Mouse (Mus musculus) spleen, adult 2 months (tissue): ENCODE results near the gene Bcam. TPM values are rescaled to one million over a fixed set of nuclear protein-coding genes. Genes with fewer than 3 reads are reported as not detected.

Source experiments
- DNase-seq, 2 experiments: peaks; one replicate each; pipeline versions ENCODE4 v3.0.0 to v3.0.0-alpha.2; 2012 to 2021; ENCODE audit warnings: low spot score in 2 of 2, low read depth in 1 of 2
- H3K27ac ChIP-seq: fragments of 200-500 bp; 2 replicates; pipeline ENCODE4 v1.5.1; 2012; ENCODE audit warnings: low read length, inconsistent platforms; ENCODE audit not compliant: insufficient read depth
- H3K27me3 ChIP-seq: fragments of 200-500 bp; 2 replicates; pipeline ENCODE4 v1.6.1; 2012; ENCODE audit warnings: mild to moderate bottlenecking, moderate library complexity, low read length, inconsistent platforms; ENCODE audit not compliant: control insufficient read depth, insufficient read depth
- H3K36me3 ChIP-seq: fragments of 200-500 bp; 2 replicates; pipeline ENCODE4 v1.6.1; 2012; ENCODE audit warnings: mild to moderate bottlenecking, low read length, inconsistent platforms; ENCODE audit not compliant: control insufficient read depth, insufficient read depth
- H3K4me1 ChIP-seq: fragments of 200-500 bp; 2 replicates; pipeline ENCODE4 v1.6.1; 2011; ENCODE audit warnings: inconsistent platforms; ENCODE audit not compliant: control insufficient read depth, insufficient read depth, insufficient read length
- H3K4me3 ChIP-seq: fragments of 200-500 bp; 2 replicates; pipeline ENCODE4 v1.5.1; 2011; ENCODE audit warnings: mild to moderate bottlenecking, inconsistent platforms; ENCODE audit not compliant: insufficient read depth, insufficient read length; ENCODE audit errors: extremely low read depth
- CTCF ChIP-seq: fragments of 200-500 bp; IDR thresholded peaks from 2 replicates; pipeline ENCODE4 v1.5.1; 2011; ENCODE audit warnings: mild to moderate bottlenecking, inconsistent platforms; ENCODE audit not compliant: insufficient read depth, insufficient read length, insufficient replicate concordance; ENCODE audit errors: extremely low read depth
- POLR2A ChIP-seq: fragments of 200-500 bp; IDR thresholded peaks from 2 replicates; pipeline ENCODE4 v1.6.1; 2011; ENCODE audit warnings: low read depth, low read length, inconsistent platforms
- WGBS: fragments of 180-500 bp; shearing (Covaris S2); methylation state at CpG from one replicate; pipeline ENCODE4 v1.1.7; 2018; 5-methylcytosine and 5-hydroxymethylcytosine counted together
- polyA plus RNA-seq: library from polyadenylated mRNA; depleted of rRNA; stranded (reverse); fragments of >200 nt; gene quantifications from 2 replicates; pipeline ENCODE4 v1.2.3, GENCODE M21; 2012

Bcam gene
- polyA plus RNA-seq, 1 experiment: 30.1 TPM

- TF ChIP-seq POLR2A: no peak
- no peak for TF ChIP-seq CTCF
- DNase-seq: no peak
- Histone ChIP-seq H3K4me1 (peaks cover 7% of the 10 kb centered on the region), H3K27me3 (no peaks in the 10 kb centered on the region), H3K36me3 (no peaks in the 10 kb centered on the region), H3K4me3 (no peak overlapping the region), H3K27ac (no peak overlapping the region)
- WGBS: 25% methylated on average over 12 of the region's 12 CpGs
These were observed 15.2 kb upstream of the Bcam start for GRCm38 (mm10) chr7:19785874-19786458.

GRCm38 (mm10) chr7:19784764-19785535 lies 14.1 kb upstream of the Bcam start:
- Histone ChIP-seq H3K4me3 (no peak overlapping the region), H3K4me1 (peaks cover 4% of the 10 kb centered on the region), H3K36me3 (no peaks in the 10 kb centered on the region), H3K27ac (no peak overlapping the region), H3K27me3 (no peaks in the 10 kb centered on the region)
- 61% methylated on average over 11 of the region's 11 CpGs for WGBS
- no peak for DNase-seq
- TF ChIP-seq CTCF (peak; percentile 45; the same call in 1 of the 2 replicates), POLR2A (no peak)

GRCm38 (mm10) chr7:19783630-19784029 lies 12.8 kb upstream of the Bcam start:
- WGBS: 77% methylated on average over 8 of the region's 8 CpGs
- H3K4me3 ChIP-seq: no peak overlapping the region
- TF ChIP-seq CTCF: no peak
- H3K27ac ChIP-seq: no peak overlapping the region
- no peaks in the 10 kb centered on the region for H3K36me3 ChIP-seq
- no peaks in the 10 kb centered on the region for H3K4me1 ChIP-seq
- H3K27me3 ChIP-seq: no peaks in the 10 kb centered on the region
- DNase-seq: no peak

GRCm38 (mm10) chr7:19782645-19783044 lies 11.8 kb upstream of the Bcam start:
- Histone ChIP-seq H3K4me3 (no peak overlapping the region), H3K4me1 (no peaks in the 10 kb centered on the region), H3K27ac (no peak overlapping the region), H3K27me3 (no peaks in the 10 kb centered on the region), H3K36me3 (no peaks in the 10 kb centered on the region)
- no peak for DNase-seq
- TF ChIP-seq POLR2A (no peak), CTCF (no peak)
- WGBS: 92% methylated on average over 4 of the region's 4 CpGs

- DNase-seq: no peak
- Histone ChIP-seq H3K36me3 (no peaks in the 10 kb centered on the region), H3K27me3 (no peaks in the 10 kb centered on the region), H3K4me1 (no peaks in the 10 kb centered on the region), H3K4me3 (no peak overlapping the region), H3K27ac (no peak overlapping the region)
- TF ChIP-seq CTCF: no peak
- 83% methylated on average over 7 of the region's 7 CpGs for WGBS
These were observed 10.9 kb upstream of the Bcam start for GRCm38 (mm10) chr7:19781741-19782140.

GRCm38 (mm10) chr7:19779903-19780302 lies 9.1 kb upstream of the Bcam start:
- no peak for DNase-seq
- H3K36me3 ChIP-seq: no peaks in the 10 kb centered on the region
- H3K27ac ChIP-seq: no peak overlapping the region
- TF ChIP-seq POLR2A (no peak), CTCF (no peak)
- no peak overlapping the region for H3K4me3 ChIP-seq
- 87% methylated on average over 4 of the region's 4 CpGs for WGBS
- no peaks in the 10 kb centered on the region for H3K4me1 ChIP-seq
- H3K27me3 ChIP-seq: no peaks in the 10 kb centered on the region

- H3K4me3 ChIP-seq: no peak overlapping the region
- WGBS: 90% methylated on average over 8 of the region's 8 CpGs
- no peak for DNase-seq
- no peaks in the 10 kb centered on the region for H3K27me3 ChIP-seq
- TF ChIP-seq POLR2A: no peak
- no peak for TF ChIP-seq CTCF
- no peak overlapping the region for H3K27ac ChIP-seq
- no peaks in the 10 kb centered on the region for H3K4me1 ChIP-seq
- no peaks in the 10 kb centered on the region for H3K36me3 ChIP-seq
These were observed 7.8 kb upstream of the Bcam start for GRCm38 (mm10) chr7:19778645-19779044.
